Mouse (Mus musculus) gastrocnemius, postnatal 36 days (tissue): ENCODE measurements around the gene Psenen. TPM values are rescaled to one million over a fixed set of nuclear protein-coding genes. Genes with fewer than 3 reads are reported as not detected.

Experiments used
- DNase-seq, 2 experiments: peaks; one replicate each; pipeline ENCODE4 v3.0.0; 2022
- intact Hi-C: fragments of 180-260 bp; cut with DNase I; formaldehyde crosslinking; loops from one replicate; pipeline ENCODE4 v1.15.1; 2025
- long read RNA-seq, 2 experiments: library from polyadenylated mRNA; stranded (forward); transcript quantifications; one replicate each; pipeline ENCODE4 v2.0.0; 2021
- total RNA-seq, 2 experiments: library from RNA; stranded (reverse); gene quantifications; 2 replicates each; pipeline ENCODE4 v1.2.3; 2021

Gene Psenen
- 10 to 100 TPM; 95.1 to 99.1 TPM for total RNA-seq
- long read RNA-seq, experiment 1, transcript Psenen-201 (4 exons, 708 nt) = major isoform, 105 of 122 reads
- long read RNA-seq, experiment 1, partial matches to known transcripts = 0 of 122 reads
- long read RNA-seq, experiment 1, other reads (novel, unspliced or antisense) = 13 of 122 reads
- long read RNA-seq, experiment 2, transcript Psenen-201 (4 exons, 708 nt) = major isoform, 114 of 139 reads
- long read RNA-seq, experiment 2, transcript Psenen-203 (3 exons, 669 nt) = minor isoform, 5 of 139 reads
- long read RNA-seq, experiment 2, partial matches to known transcripts = 0 of 139 reads
- long read RNA-seq, experiment 2, other reads (novel, unspliced or antisense) = 18 of 139 reads

DNA sequence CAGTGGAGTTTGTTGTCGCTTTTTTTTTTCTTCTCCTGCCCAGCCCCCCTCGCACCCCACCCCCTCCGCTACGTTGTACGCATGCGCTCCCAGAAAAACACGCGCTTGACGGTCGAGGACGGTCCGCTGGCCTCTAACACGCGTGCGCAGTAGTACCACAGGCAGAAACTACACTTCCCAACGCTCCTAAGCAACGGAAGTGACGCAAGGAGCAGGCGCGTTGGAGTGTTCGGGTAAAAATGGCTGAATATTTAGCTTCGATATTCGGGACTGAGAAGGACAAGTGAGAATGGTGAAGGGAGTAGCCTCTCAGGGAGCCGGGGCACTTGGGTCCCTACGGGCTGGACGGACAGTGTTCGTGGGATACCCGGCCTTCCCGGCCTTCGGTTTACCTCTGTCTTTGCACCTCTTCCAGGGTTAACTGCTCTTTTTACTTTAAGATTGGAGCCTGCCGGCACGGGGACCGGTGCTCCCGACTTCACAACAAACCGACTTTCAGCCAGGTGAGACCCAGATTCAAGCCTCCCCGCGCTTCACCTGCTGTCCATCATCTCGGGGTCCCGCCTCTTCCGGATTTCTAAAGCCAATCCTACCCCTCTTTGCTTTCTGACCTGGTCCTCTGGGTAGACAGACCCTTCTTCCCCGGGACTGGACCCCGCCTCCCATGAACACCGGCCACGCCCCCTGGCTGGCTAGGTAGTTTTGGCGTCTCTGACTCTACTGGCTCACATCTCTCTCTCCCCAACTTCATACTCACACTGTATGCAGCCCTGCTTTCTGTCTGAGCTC lies at the start of gene Psenen, which contains the start of the genes U2af1l4 and Gm49396:
Gene Psenen, minus strand, starts transcription at position 511 of the 789 bp plus-strand sequence.
Gene U2af1l4, plus strand, starts transcription at position 185 of the 789 bp plus-strand sequence.
Gene Gm49396, plus strand, starts transcription at position 228 of the 789 bp plus-strand sequence.
- intact Hi-C loops = no loop called here
- peak; percentile 90 to 96 for DNase-seq

- intact Hi-C loops = no loop called here
- DNase-seq = no peak
These were observed 49.4 kb upstream of the Psenen start, which contains the start of gene Upk1a for GRCm38 (mm10) chr7:30612654-30613402. TSS of gene Upk1a (minus strand) at chr7:30612847.

DNA sequence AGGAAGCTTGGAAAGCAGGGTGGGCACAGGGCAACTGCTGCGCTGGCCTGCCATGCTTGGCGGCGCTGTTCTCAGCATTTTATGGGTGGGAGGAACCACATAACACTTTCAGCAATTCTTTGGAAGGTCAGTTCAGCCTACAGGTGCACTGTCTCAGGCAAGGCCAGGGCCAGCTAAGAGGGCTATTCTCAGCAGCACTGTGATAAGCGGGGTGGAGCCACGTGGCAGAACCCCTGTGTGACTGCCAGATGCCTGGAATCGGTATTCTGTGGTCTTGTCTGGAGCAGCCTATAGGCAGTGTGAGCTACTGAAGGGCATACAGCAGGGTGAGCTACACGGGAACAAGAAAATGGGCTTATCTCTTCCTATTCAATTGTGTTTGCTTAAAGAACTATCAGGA lies 46.6 kb upstream of the Psenen start:
- DNase-seq = no peak
- intact Hi-C loops = loop anchor here (2.0 kb wide), 1 partner anchor 19 kb away; no protein-coding TSS in a partner anchor

- DNase-seq = no peak
- intact Hi-C loops = no loop called here
These were observed 45.0 kb upstream of the Psenen start for GRCm38 (mm10) chr7:30608476-30608875.

GRCm38 (mm10) chr7:30607706-30608309 lies 44.4 kb upstream of the Psenen start:
- intact Hi-C loops = no loop called here
- DNase-seq = peak in 1 of 2 experiments; percentile 26

- no peak for DNase-seq
- intact Hi-C loops = no loop called here
These were observed 41.5 kb upstream of the Psenen start for GRCm38 (mm10) chr7:30604944-30605343.

DNA sequence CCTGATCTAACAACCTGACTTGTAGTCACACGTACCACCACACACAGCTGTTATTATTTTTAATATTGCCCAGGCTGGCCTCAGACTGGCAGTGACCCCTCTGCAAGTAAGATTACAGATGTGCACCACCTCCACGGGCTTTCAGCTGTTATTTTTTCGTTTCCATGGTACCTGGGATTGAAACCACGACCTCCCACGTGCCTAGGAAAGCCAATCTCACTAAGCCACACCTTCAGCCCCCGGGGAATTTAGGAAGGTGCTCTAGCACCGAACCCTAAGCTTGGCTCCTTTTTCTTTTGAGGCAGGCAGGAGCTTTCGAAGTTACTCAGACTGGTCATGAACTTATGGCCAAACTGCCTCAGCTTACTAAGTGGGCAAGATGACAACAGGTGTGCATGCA lies 41.0 kb upstream of the Psenen start:
- intact Hi-C loops = no loop called here
- DNase-seq = no peak

- DNase-seq = no peak
- intact Hi-C loops = no loop called here
These were observed 39.2 kb upstream of the Psenen start for GRCm38 (mm10) chr7:30602583-30602982.

DNA sequence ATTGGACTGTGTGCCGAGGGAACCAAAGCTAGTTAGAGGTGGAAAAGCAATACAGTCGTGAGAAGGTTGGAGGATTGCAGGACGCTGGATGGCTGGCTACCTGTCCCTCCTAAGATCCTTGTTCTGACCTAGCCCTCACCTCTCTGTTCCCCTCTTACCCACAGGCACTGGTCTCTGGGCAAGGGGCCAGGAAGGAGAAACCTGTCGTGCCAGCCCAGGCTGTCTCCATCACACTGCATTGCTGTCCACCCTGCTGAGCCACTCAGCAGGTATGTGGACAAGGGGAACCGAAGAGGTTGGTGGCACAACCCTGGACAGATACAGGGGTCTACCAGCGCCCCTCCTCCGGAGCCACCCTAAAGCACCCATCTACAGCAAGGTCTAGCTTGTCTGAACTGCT lies 37.2 kb upstream of the Psenen start:
- no peak for DNase-seq
- intact Hi-C loops = no loop called here

DNA sequence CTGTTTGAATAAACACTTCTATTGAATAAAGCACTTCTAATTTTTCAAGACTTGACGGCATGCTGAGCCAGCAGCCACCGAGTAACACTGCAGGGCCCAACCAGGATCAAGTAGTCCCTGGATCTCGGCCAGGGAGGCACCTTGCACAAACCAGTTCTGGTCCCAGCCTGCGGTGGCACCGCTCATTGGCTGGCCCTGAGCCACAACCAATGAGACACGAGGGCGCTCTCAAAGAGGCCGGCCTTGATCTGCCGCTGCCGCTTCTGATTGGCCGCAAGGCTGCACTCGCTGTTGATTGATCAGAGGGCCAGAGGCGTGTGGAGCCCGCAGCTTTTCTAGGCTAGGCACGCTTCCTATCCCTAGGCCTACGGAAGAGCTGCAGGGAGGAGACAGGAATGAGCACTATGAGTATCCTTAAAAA lies 36.5 kb upstream of the Psenen start:
- peak; percentile 61 to 64 for DNase-seq
- intact Hi-C loops = no loop called here

DNA sequence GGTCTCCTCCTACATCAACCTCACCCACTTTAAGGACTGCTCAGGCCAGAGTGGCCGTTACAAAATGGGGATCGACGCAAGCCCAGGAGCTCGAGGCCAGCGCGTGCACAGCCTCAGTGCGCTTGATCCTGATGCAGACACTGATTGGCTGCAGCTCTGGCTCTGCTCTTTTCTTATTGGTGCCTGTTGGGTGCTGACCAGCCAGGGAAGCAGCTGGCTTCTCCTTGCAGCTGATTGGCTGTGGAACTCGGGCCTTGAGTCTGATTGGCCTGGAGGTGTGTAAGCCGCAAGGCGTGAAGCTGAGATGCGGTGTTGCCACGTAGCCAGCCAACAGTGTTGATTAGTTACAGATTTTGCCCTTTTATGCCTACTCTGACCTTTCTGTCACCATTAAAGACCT lies 35.4 kb upstream of the Psenen start, which contains the start of gene Zbtb32:
Gene Zbtb32, minus strand, starts transcription at position 124 of the 400 bp plus-strand sequence.
- intact Hi-C loops = no loop called here
- no peak for DNase-seq

GRCm38 (mm10) chr7:30596811-30597210 lies 33.4 kb upstream of the Psenen start:
- intact Hi-C loops = no loop called here
- no peak for DNase-seq

DNA sequence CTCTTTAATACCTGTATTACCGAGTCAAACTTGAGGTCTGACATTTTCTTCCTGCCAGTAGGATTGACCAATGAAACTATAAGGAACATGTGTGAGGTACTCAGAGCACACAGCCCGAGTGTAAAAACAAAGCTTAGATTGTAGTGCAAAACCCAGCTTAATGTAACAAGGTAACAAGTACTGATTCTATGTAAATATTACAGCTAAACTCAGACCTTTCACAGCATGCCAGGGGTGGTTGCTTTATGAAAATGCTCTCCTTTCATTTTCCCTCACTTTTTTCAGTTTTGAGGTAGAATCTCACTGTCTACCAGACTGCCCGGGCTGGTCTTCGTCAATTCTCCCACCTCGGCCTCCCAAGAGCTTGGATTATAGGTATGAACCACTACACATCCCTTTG lies 32.7 kb upstream of the Psenen start:
- intact Hi-C loops = no loop called here
- DNase-seq = no peak

DNA sequence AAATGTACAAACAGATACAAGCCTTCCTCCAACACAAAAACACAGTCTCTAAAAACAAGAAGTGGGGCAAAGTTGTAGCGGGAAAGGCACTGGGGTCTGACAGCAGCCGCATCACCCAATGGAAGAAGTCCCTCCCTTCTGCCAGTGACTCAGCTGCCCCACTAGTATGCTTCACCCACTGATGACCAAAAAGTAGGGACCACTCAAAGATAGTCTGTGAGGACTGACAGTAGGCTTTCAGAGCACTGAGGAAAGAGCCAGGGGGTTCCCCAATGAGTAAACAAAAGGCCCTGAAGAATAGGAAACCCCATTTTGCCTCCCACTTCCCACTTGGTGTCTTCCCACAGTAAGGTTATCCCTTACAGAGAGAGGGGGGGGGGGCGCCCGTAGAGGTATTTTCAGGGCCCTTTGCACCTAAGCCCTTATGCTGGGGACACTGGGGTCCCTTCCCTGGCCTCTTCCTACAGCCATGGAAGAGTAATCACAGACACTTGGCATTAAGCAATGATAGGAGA lies 31.1 kb upstream of the Psenen start:
- intact Hi-C loops = loop anchor here (5.0 kb wide), 1 partner anchor 268 kb away; the partner anchor contains the start of gene Ffar1
- DNase-seq = no peak

DNA sequence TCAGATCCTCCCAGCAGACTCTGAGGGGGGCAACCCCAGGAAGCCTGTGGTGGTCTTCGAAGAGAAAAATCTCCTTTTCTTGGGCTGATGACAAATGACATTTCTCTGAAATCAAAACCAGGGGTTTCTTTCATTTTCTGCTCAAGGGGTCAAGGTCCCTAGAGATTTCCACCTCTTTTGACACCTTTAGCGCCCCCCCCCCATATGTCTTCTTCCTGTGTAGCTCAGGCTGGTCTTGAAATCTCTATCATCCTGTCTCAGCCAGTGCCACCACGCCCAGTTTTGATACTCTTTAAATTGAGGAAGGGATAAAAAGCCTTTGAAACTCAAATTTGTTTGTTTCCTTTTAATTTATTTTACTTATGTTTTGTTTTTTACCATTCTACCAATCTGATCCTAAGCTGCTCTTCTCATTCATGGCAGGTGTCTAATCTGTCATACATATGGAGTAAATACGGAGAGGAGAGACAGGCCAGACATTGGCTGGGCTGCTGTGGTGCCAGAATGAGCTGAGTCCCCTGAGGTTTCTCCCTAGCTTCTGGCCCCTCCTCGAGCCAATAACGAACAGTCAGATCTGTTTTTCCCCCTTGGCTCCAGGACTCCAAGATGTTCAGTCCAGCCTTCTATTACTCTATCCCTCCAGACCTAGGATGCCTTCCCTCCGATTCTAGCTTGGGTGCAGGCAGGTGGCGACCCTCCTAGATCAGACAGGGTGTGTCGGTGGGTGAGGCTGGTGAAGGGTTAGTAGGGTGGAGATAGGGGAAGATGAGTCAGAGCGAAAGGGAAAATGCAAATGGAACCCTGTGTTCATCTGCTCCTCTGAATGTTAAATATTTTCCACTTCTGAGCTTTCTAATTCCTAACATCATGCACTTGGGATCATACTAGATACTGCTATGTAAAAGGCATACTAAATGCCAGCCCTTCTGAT lies 30.4 kb upstream of the Psenen start:
- DNase-seq = no peak
- intact Hi-C loops = loop anchor here (5.0 kb wide), 1 partner anchor 268 kb away; the partner anchor contains the start of gene Ffar1

DNA sequence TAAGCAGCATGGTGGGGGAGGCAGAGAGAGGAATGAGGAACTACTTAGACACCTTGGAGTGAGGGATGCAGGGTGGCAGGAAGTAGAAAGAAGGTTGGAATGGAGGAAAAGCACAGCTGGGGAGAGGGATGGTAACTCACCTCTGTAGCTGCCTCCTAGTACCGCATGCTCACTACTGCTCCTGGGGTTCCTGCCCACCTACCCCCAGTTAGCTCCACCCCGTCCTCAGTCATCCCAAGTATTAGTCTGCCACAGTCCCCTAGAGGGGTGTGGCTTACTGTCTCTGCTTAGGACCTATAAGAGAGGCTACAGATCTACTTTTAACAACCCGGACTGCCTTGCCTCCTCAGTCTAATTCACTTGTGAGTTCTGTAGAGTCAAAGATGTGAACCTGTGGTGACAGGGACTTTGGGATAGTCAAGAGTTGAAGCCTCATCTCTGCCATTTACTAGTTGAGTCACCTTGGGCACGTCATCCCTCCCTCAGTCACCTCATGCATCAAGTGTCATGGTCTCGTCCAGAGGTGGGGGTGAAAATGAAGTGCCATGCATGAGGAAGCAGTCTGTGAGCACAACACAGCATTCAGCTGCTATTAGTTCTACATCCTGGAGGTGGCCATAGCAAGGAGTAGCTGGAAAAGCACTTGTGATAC lies 29.5 kb upstream of the Psenen start:
- intact Hi-C loops = loop anchor here (5.0 kb wide), 1 partner anchor 269 kb away; the partner anchor contains the start of gene Ffar1
- DNase-seq = no peak

DNA sequence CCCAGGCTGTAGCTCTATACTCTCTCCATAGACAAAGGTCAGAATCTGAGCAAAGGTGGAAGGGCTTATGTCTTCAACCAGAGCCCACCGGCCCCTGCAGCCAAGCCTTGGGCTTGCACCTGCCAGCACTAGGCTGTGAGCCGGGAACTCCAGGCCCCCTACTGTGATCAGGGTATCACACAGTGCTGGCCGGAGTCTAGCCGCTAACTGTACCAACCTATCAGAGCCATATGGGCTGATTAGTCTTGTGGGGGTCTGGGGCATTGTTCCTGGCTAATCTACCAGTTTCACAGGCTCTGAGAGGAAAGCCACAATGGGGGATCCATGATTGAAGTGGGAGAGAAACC lies 28.2 kb upstream of the Psenen start:
- DNase-seq = no peak
- intact Hi-C loops = loop anchor here (2.0 to 5.0 kb wide), 2 partner anchors 19 to 271 kb away; partner anchors contain the start of gene Ffar1
